Mouse (Mus musculus): ENCODE measurements around the gene 1700028J19Rik. TPM values are rescaled to one million over a fixed set of nuclear protein-coding genes. Genes with fewer than 3 reads are reported as not detected.

The 1700028J19Rik gene
- total and polyA plus RNA-seq, 3 experiments, result 0.62 to 1.2 TPM; not detected in 1

GRCm38 (mm10) chr7:44276461-44277249 lies 30.2 kb upstream of the 1700028J19Rik start:
- Histone ChIP-seq H3K27ac (ENCODE audit: control insufficient read depth, low read depth, low read length) (no peak overlapping the region), H3K79me2 (ENCODE audit: control insufficient read depth, insufficient read depth, low read length, poor library complexity) (no peaks in the 10 kb centered on the region), H3K9ac (ENCODE audit: control insufficient read depth, low read depth, low read length, poor library complexity, severe bottlenecking) (no peak overlapping the region), H3K36me3 (ENCODE audit: control insufficient read depth in 1 of 2, insufficient read depth in 2 of 2, low read length in 2 of 2) (no peaks in the 10 kb centered on the region), H3K27me3 (ENCODE audit: control insufficient read depth in 1 of 2, insufficient read depth in 2 of 2, low read length in 2 of 2) (no peaks in the 10 kb centered on the region), H3K9me3 (replicated peaks; ENCODE audit: insufficient read depth, low read length) (no peaks in the 10 kb centered on the region), H3K4me1 (ENCODE audit: control insufficient read depth in 1 of 2, insufficient read depth in 2 of 2, low read length in 2 of 2) (no peaks in the 10 kb centered on the region), H3K4me3 (ENCODE audit: control insufficient read depth in 1 of 2, insufficient read depth in 1 of 2, low read depth in 2 of 2, low read length in 2 of 2) (no peak overlapping the region)
- no peak for DNase-seq (ENCODE audit: low read depth, low spot score)
- TF ChIP-seq MEF2A (IDR thresholded peaks at IDR 0.05; ENCODE audit: extremely low read depth, insufficient replicate concordance, low read depth, low read length, poor library complexity, severe bottlenecking), result no peak
- no peak for TF ChIP-seq NELFE (IDR thresholded peaks at IDR 0.05; ENCODE audit: low read depth, low read length)
- no peak for TF ChIP-seq GABPA (IDR thresholded peaks at IDR 0.05; ENCODE audit: low read depth, low read length)
- TF ChIP-seq MXI1 (IDR thresholded peaks at IDR 0.05; ENCODE audit: low read depth, low read length), result no peak
- TF ChIP-seq HCFC1 (IDR thresholded peaks at IDR 0.05; ENCODE audit: low read depth, low read length), result no peak
- TF ChIP-seq CHD2 (IDR thresholded peaks at IDR 0.05; ENCODE audit: low read length), result no peak
- no peak for TF ChIP-seq ELF1 (IDR thresholded peaks at IDR 0.05; ENCODE audit: low read depth, low read length)
- no peak for TF ChIP-seq ZC3H11A (IDR thresholded peaks at IDR 0.05; ENCODE audit: low read depth, low read length)

GRCm38 (mm10) chr7:44275546-44275945 lies 29.1 kb upstream of the 1700028J19Rik start:
- Histone ChIP-seq H3K9ac (ENCODE audit: control insufficient read depth, low read depth, low read length, poor library complexity, severe bottlenecking) (no peak overlapping the region), H3K4me1 (ENCODE audit: control insufficient read depth in 1 of 2, insufficient read depth in 2 of 2, low read length in 2 of 2) (no peaks in the 10 kb centered on the region), H3K27ac (ENCODE audit: control insufficient read depth, low read depth, low read length) (no peak overlapping the region), H3K79me2 (ENCODE audit: control insufficient read depth, insufficient read depth, low read length, poor library complexity) (no peaks in the 10 kb centered on the region), H3K27me3 (ENCODE audit: control insufficient read depth in 1 of 2, insufficient read depth in 2 of 2, low read length in 2 of 2) (no peaks in the 10 kb centered on the region), H3K9me3 (replicated peaks; ENCODE audit: insufficient read depth, low read length) (no peaks in the 10 kb centered on the region), H3K36me3 (ENCODE audit: control insufficient read depth in 1 of 2, insufficient read depth in 2 of 2, low read length in 2 of 2) (no peaks in the 10 kb centered on the region), H3K4me3 (ENCODE audit: control insufficient read depth in 1 of 2, insufficient read depth in 1 of 2, low read depth in 2 of 2, low read length in 2 of 2) (no peak overlapping the region)
- DNase-seq (ENCODE audit: low read depth, low spot score), result no peak
- TF ChIP-seq MYB (IDR thresholded peaks at IDR 0.05; ENCODE audit: low read depth, low read length) (no peak), ZKSCAN1 (IDR thresholded peaks at IDR 0.05; ENCODE audit: low read depth, low read length) (no peak), USF2 (IDR thresholded peaks at IDR 0.05; ENCODE audit: borderline replicate concordance in 1 of 2, insufficient read depth in 1 of 2, low read depth in 1 of 2, low read length in 2 of 2) (no peak), CTCF (IDR thresholded peaks at IDR 0.05 in 2 of 3, conservative IDR thresholded peaks at IDR 0.05 in 1 of 3; ENCODE audit: control insufficient read depth in 1 of 3, insufficient read depth in 1 of 3, low read depth in 2 of 3, low read length in 3 of 3, poor library complexity in 1 of 3, severe bottlenecking in 1 of 3) (no peak; a peak in 1 of 6 replicates), RCOR1 (IDR thresholded peaks at IDR 0.05; ENCODE audit: low read depth, low read length) (no peak)

- no peaks in the 10 kb centered on the region for H3K79me2 ChIP-seq (ENCODE audit: control insufficient read depth, insufficient read depth, low read length, poor library complexity)
- H3K36me3 ChIP-seq (ENCODE audit: control insufficient read depth in 1 of 2, insufficient read depth in 2 of 2, low read length in 2 of 2), result no peaks in the 10 kb centered on the region
- H3K4me3 ChIP-seq (ENCODE audit: control insufficient read depth in 1 of 2, insufficient read depth in 1 of 2, low read depth in 2 of 2, low read length in 2 of 2), result no peak overlapping the region
- no peaks in the 10 kb centered on the region for H3K27me3 ChIP-seq (ENCODE audit: control insufficient read depth in 1 of 2, insufficient read depth in 2 of 2, low read length in 2 of 2)
- no peak overlapping the region for H3K27ac ChIP-seq (ENCODE audit: control insufficient read depth, low read depth, low read length)
- DNase-seq (ENCODE audit: low read depth, low spot score), result no peak
- no peak overlapping the region for H3K9ac ChIP-seq (ENCODE audit: control insufficient read depth, low read depth, low read length, poor library complexity, severe bottlenecking)
- no peaks in the 10 kb centered on the region for H3K4me1 ChIP-seq (ENCODE audit: control insufficient read depth in 1 of 2, insufficient read depth in 2 of 2, low read length in 2 of 2)
- no peaks in the 10 kb centered on the region for H3K9me3 ChIP-seq (replicated peaks; ENCODE audit: insufficient read depth, low read length)
- TF ChIP-seq MEF2A (IDR thresholded peaks at IDR 0.05; ENCODE audit: extremely low read depth, insufficient replicate concordance, low read depth, low read length, poor library complexity, severe bottlenecking) (no peak), UBTF (IDR thresholded peaks at IDR 0.05; ENCODE audit: borderline replicate concordance, insufficient read depth, low read depth, low read length) (no peak), MYC (IDR thresholded peaks at IDR 0.05; ENCODE audit: low read depth, low read length) (no peak), MXI1 (IDR thresholded peaks at IDR 0.05; ENCODE audit: low read depth, low read length) (no peak), EP300 (IDR thresholded peaks at IDR 0.05; ENCODE audit: low read depth in 1 of 2, low read length in 2 of 2) (no peak), POLR2AphosphoS2 (IDR thresholded peaks at IDR 0.05; ENCODE audit: low read length) (no peak), CHD1 (IDR thresholded peaks at IDR 0.05; ENCODE audit: low read depth, low read length) (no peak), NELFE (IDR thresholded peaks at IDR 0.05; ENCODE audit: low read depth, low read length) (no peak), JUND (IDR thresholded peaks at IDR 0.05; ENCODE audit: low read depth, low read length) (no peak), SMC3 (IDR thresholded peaks at IDR 0.05; ENCODE audit: low read depth, low read length) (no peak), USF1 (IDR thresholded peaks at IDR 0.05; ENCODE audit: low read depth, low read length) (no peak), RCOR1 (IDR thresholded peaks at IDR 0.05; ENCODE audit: low read depth, low read length) (no peak), MAFK (IDR thresholded peaks at IDR 0.05; ENCODE audit: borderline replicate concordance, low read depth, low read length) (no peak), MAX (IDR thresholded peaks at IDR 0.05; ENCODE audit: low read length) (no peak), MAZ (IDR thresholded peaks at IDR 0.05; ENCODE audit: low read depth, low read length) (no peak), HCFC1 (IDR thresholded peaks at IDR 0.05; ENCODE audit: low read depth, low read length) (no peak)
These were observed 27.6 kb upstream of the 1700028J19Rik start for GRCm38 (mm10) chr7:44274096-44274495.

All from MEL (cell line).